Mouse (Mus musculus) heart, embryonic 15.5 days (tissue): ENCODE data around the gene Tm7sf3. TPM values are rescaled to one million over a fixed set of nuclear protein-coding genes. Genes with fewer than 3 reads are reported as not detected.
"Not testable (repeated sequence)": the region's sequence is repeated elsewhere in the genome, so short reads cannot be mapped to it uniquely, and the experiment has no call there.

Experiments
- ATAC-seq: fragments of 200-750 bp; cut with Nextera tagmentation; replicated peaks from 2 replicates; pipeline ENCODE4 v1.8.0; 2017; ENCODE audit warnings: low read depth, moderate TSS enrichment; ENCODE audit not compliant: insufficient number of reproducible peaks, insufficient read depth, low FRiP score
- H3K27ac ChIP-seq: fragments of 300-500 bp; sonication (generic); 2 replicates; pipeline ENCODE4 v1.5.1; 2015; ENCODE audit warnings: mild to moderate bottlenecking, inconsistent platforms
- H3K27me3 ChIP-seq: fragments of 300-500 bp; sonication (generic); 2 replicates; pipeline ENCODE4 v1.6.1; 2015; ENCODE audit warnings: inconsistent platforms
- H3K36me3 ChIP-seq: fragments of 300-500 bp; sonication (generic); 2 replicates; pipeline ENCODE4 v1.6.1; 2015; ENCODE audit warnings: mild to moderate bottlenecking, inconsistent platforms
- H3K4me1 ChIP-seq: fragments of 300-500 bp; sonication (generic); replicated peaks from 2 replicates; pipeline ENCODE4 v1.6.1; 2015; ENCODE audit warnings: inconsistent platforms
- H3K4me2 ChIP-seq: fragments of 300-500 bp; sonication (generic); 2 replicates; pipeline ENCODE4 v1.6.1; 2015; ENCODE audit warnings: inconsistent platforms, mild to moderate bottlenecking, moderate library complexity
- H3K4me3 ChIP-seq: fragments of 300-500 bp; sonication (generic); 2 replicates; pipeline ENCODE4 v1.5.1; 2015; ENCODE audit warnings: mild to moderate bottlenecking, inconsistent platforms
- H3K9ac ChIP-seq: fragments of 300-500 bp; sonication (generic); 2 replicates; pipeline ENCODE4 v1.6.1; 2015; ENCODE audit warnings: mild to moderate bottlenecking, inconsistent platforms
- H3K9me3 ChIP-seq: fragments of 300-500 bp; sonication (generic); replicated peaks from 2 replicates; pipeline ENCODE4 v1.6.1; 2016; ENCODE audit warnings: inconsistent platforms
- WGBS: fragments of 180-500 bp; shearing (Covaris S2); methylation state at CpG from one replicate; pipeline ENCODE4 v1.1.7; 2015; ENCODE audit warnings: mixed read lengths; 5-methylcytosine and 5-hydroxymethylcytosine counted together
- polyA plus RNA-seq: library from polyadenylated mRNA; unstranded; fragments of >200 nt; fragmentation: Nextera tagmentation; extraction: Ambion mirVana; gene quantifications from 2 replicates; pipeline ENCODE4 v1.2.1, GENCODE M21; 2015

Gene Tm7sf3
- polyA plus RNA-seq, 1 experiment from 2014 or later, result 32.8 TPM

DNA sequence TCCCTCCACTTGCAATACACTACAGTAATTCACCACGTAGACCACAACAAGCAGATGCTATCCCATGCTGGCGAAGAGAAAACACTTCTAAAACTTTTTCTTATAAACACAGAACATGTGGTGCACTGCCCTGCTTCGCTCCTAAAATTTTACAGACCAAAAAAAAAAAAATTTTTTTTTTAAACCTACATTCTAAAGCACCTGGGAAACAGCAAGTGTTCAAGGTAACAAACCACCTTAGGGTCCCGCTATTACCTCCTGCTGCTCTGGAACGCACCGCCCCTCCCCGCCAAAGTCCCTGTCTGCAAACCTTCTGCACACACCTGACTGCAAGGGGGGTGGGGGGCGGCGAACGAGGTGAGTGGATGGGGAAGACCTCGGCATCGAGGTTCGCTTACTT is 65.7 kb downstream of the Tm7sf3 start, which contains the start of gene Fgfr1op2:
Gene Fgfr1op2 (plus strand): TSS at position 301 of the 400 bp plus-strand sequence.
- WGBS, result 1% methylated on average over 13 of the region's 13 CpGs
- Histone ChIP-seq H3K9me3 (no peaks in the 10 kb centered on the region), H3K4me2 (peak within 1 kb of the TSS; percentile 72), H3K9ac (peak within 1 kb of the TSS; percentile 90), H3K4me3 (peak within 1 kb of the TSS; percentile 84), H3K27ac (peak within 1 kb of the TSS; percentile 97), H3K27me3 (no peaks in the 10 kb centered on the region), H3K36me3 (peaks cover 2% of the 10 kb centered on the region; the same call in 1 of the 2 replicates), H3K4me1 (peaks cover 24% of the 10 kb centered on the region)
- peak; percentile 3; the same call in 1 of the 2 replicates for ATAC-seq

DNA sequence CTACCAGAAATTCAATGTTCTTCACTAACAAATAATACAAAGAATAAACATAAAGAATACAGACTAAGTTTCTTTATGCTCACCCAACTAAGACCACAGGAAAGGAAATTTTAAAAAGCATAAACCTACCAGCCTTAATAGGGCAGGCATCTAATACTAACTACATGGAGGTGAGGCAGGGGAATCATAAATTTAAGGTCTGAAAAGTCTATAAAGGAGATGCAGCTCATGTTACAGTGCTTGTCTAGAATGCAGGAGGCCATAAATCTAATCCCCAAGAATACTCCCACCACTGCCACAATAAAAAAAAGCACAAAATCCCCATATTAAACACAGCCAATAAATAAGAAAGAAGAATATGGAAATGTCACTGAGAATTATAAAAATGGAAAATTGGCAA is 70.6 kb downstream of the Tm7sf3 start:
- Histone ChIP-seq H3K9me3 (no peaks in the 10 kb centered on the region), H3K27me3 (no peaks in the 10 kb centered on the region), H3K4me3 (no peak overlapping the region), H3K36me3 (peaks cover 2% of the 10 kb centered on the region; the same call in 1 of the 2 replicates), H3K4me2 (no peak overlapping the region), H3K27ac (no peak overlapping the region), H3K9ac (no peak overlapping the region), H3K4me1 (peaks cover 19% of the 10 kb centered on the region; the same call in 1 of the 2 replicates)
- no peak for ATAC-seq

DNA sequence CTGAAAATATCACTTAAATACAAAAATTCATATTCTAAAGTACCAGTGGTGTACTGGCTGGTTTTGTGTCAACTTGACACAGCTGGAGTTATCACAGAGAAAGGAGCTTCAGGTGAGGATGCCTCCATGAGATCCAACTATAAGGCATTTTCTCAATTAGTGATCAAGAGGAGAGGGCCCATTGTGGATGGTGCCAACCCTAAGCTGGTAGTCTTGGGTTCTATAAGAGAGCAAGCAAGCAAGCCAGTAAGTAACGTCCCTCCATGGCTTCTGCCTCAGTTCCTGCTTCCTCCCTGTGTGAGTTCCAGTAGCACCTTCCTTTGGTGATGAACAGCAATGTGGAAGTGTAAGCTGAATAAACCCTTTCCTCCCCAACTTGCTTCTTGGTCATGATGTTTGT is 80.2 kb downstream of the Tm7sf3 start:
- H3K27me3 ChIP-seq, ATAC-seq, H3K27ac ChIP-seq, H3K4me1 ChIP-seq, H3K9me3 ChIP-seq, H3K4me3 ChIP-seq, H3K9ac ChIP-seq, H3K4me2 ChIP-seq: not testable (repeated sequence)
- H3K36me3 ChIP-seq, result peaks cover 55% of the 10 kb centered on the region
- 86% methylated on average over 1 of the region's 1 CpGs for WGBS

Other genes with a start within 250 kb of the Tm7sf3 start
- gene Itpr2, start 140.6 kb downstream of the Tm7sf3 start, polyA plus RNA-seq, result 39.2 and 49.5 TPM in 2 replicates
- 77.7 and 88.3 TPM in 2 replicates for gene Fgfr1op2, start 65.6 kb downstream of the Tm7sf3 start, polyA plus RNA-seq
- gene Ints13, start 65.0 kb downstream of the Tm7sf3 start, polyA plus RNA-seq, result 47.0 and 49.4 TPM in 2 replicates
- 135 and 140 TPM in 2 replicates for gene Med21, start 277 bp downstream of the Tm7sf3 start, polyA plus RNA-seq
- gene Stk38l, start 82.2 kb upstream of the Tm7sf3 start, polyA plus RNA-seq, result 28.5 and 32.0 TPM in 2 replicates
- 2.6 and 3.3 TPM in 2 replicates for gene Arntl2, start 153.2 kb upstream of the Tm7sf3 start, polyA plus RNA-seq
- gene Smco2, start 207.3 kb upstream of the Tm7sf3 start, polyA plus RNA-seq, result 0.53 TPM in 1 of 2 replicates, not detected in the other
- 50.5 and 50.8 TPM in 2 replicates for gene Ppfibp1, start 245.7 kb upstream of the Tm7sf3 start, polyA plus RNA-seq